Mouse (Mus musculus) cerebellum, postnatal 4 days (tissue): ENCODE results near the gene Etl4.

ENCODE experiments used
- DNase-seq, 2 experiments: peaks; one replicate each; pipeline ENCODE4 v3.0.0; 2022; ENCODE audit warnings: low spot score in 2 of 2, mixed read lengths in 1 of 2

Gene Etl4

GRCm38 (mm10) chr2:20520099-20520475, 610.5 kb downstream of the Etl4 start:
- no peak for DNase-seq

- no peak for DNase-seq
These were observed 611.3 kb downstream of the Etl4 start for GRCm38 (mm10) chr2:20520636-20521595.

- no peak for DNase-seq
These were observed 612.2 kb downstream of the Etl4 start for GRCm38 (mm10) chr2:20521686-20522285.

GRCm38 (mm10) chr2:20523636-20524035, 614.1 kb downstream of the Etl4 start:
- DNase-seq, result no peak

GRCm38 (mm10) chr2:20525879-20526593, 616.5 kb downstream of the Etl4 start:
- no peak for DNase-seq

GRCm38 (mm10) chr2:20526856-20527255, 617.3 kb downstream of the Etl4 start:
- no peak for DNase-seq

GRCm38 (mm10) chr2:20532623-20533022, 623.0 kb downstream of the Etl4 start:
- no peak for DNase-seq

- no peak for DNase-seq
These were observed 628.2 kb downstream of the Etl4 start for GRCm38 (mm10) chr2:20537785-20538184.

GRCm38 (mm10) chr2:20538871-20539270, 629.3 kb downstream of the Etl4 start:
- DNase-seq, result no peak

GRCm38 (mm10) chr2:20541261-20541660, 631.7 kb downstream of the Etl4 start:
- DNase-seq, result no peak

- no peak for DNase-seq
These were observed 632.7 kb downstream of the Etl4 start for GRCm38 (mm10) chr2:20542286-20542685.

GRCm38 (mm10) chr2:20545624-20546023, 636.0 kb downstream of the Etl4 start:
- no peak for DNase-seq

GRCm38 (mm10) chr2:20546496-20547348, 637.1 kb downstream of the Etl4 start:
- DNase-seq, result no peak

GRCm38 (mm10) chr2:20547349-20547677, 637.7 kb downstream of the Etl4 start:
- no peak for DNase-seq

GRCm38 (mm10) chr2:20547686-20548624, 638.4 kb downstream of the Etl4 start:
- DNase-seq, result no peak

GRCm38 (mm10) chr2:20549065-20549464, 639.5 kb downstream of the Etl4 start:
- no peak for DNase-seq

GRCm38 (mm10) chr2:20549996-20550395, 640.4 kb downstream of the Etl4 start:
- DNase-seq, result no peak

- DNase-seq, result no peak
These were observed 646.1 kb downstream of the Etl4 start for GRCm38 (mm10) chr2:20555706-20556105.

GRCm38 (mm10) chr2:20559083-20559482, 649.5 kb downstream of the Etl4 start:
- no peak for DNase-seq

- no peak for DNase-seq
These were observed 650.1 kb downstream of the Etl4 start for GRCm38 (mm10) chr2:20559723-20560122.
